16 mouse cellular contexts compared by ENCODE assay signal in genomic region chr6:128103874-128104273, GRCm38 (mm10). TPM values are rescaled to one million over a fixed set of nuclear protein-coding genes. Genes with fewer than 3 reads are reported as not detected.
A peak's percentile ranks its signal among the peaks of the same experiment; 100 is the strongest.
DNase-seq lines count a peak whose midpoint lies in the region; ATAC-seq and TF ChIP-seq lines count a peak whose summit lies in the region.
"Had no signal": no experiment of that assay in that cellular context is flagged by ENCODE, and none has a peak within 500 bp of the region (broad histone marks: within the 10 kb centered on the region; RNA-seq: fewer than 3 reads in every experiment).

No protein-coding gene starts in this region.

- H3K4me1 ChIP-seq in heart, embryonic 11.5 days (ENCODE audit: control insufficient read depth, insufficient read depth, low read length): peaks cover 50% of the 10 kb centered on the region
- peaks cover 28% of the 10 kb centered on the region for H3K4me1 ChIP-seq in lung, embryonic 14.5 days (ENCODE audit: insufficient read depth)
- peaks cover 46% of the 10 kb centered on the region for H3K4me1 ChIP-seq in stomach, embryonic 16.5 days (ENCODE audit: control insufficient read depth, insufficient read depth, low read length)
- H3K4me1 ChIP-seq in forebrain, embryonic 16.5 days (replicated peaks; ENCODE audit: control insufficient read depth, insufficient read depth, low read length): peaks cover 20% of the 10 kb centered on the region

- no peaks in the 10 kb centered on the region for H3K36me3 ChIP-seq in heart, embryonic 11.5 days (ENCODE audit: control insufficient read depth, insufficient read depth, low read length)
- no peaks in the 10 kb centered on the region for H3K36me3 ChIP-seq in lung, embryonic 14.5 days (ENCODE audit: insufficient read depth)
- no peaks in the 10 kb centered on the region for H3K36me3 ChIP-seq in stomach, embryonic 16.5 days (ENCODE audit: control insufficient read depth, insufficient read depth, low read length)
- no peaks in the 10 kb centered on the region for H3K36me3 ChIP-seq in forebrain, embryonic 16.5 days (ENCODE audit: control insufficient read depth, insufficient read depth)
- H3K36me3 ChIP-seq: forebrain, embryonic 15.5 days; limb, embryonic 15.5 days had no signal

- no peak for ATAC-seq in heart, embryonic 11.5 days (replicated peaks; ENCODE audit: insufficient number of reproducible peaks, low FRiP score, low TSS enrichment)
- ATAC-seq in lung, embryonic 14.5 days (ENCODE audit: insufficient read depth): no peak
- ATAC-seq in stomach, embryonic 16.5 days (ENCODE audit: insufficient read depth, low FRiP score): no peak
- ATAC-seq in forebrain, embryonic 16.5 days: no peak
- ATAC-seq: forebrain, embryonic 15.5 days had no signal

- no peak overlapping the region for H3K27ac ChIP-seq in heart, embryonic 11.5 days (ENCODE audit: low read depth, low read length)
- H3K27ac ChIP-seq in lung, embryonic 14.5 days (ENCODE audit: low read depth): peak overlapping the region; percentile 80; the same call in 1 of the 2 replicates
- H3K27ac ChIP-seq in stomach, embryonic 16.5 days (ENCODE audit: low read length): peak overlapping the region; percentile 93; the same call in 1 of the 2 replicates
- no peak overlapping the region for H3K27ac ChIP-seq in forebrain, embryonic 16.5 days (ENCODE audit: low read length)
- H3K27ac ChIP-seq: forebrain, embryonic 15.5 days; macrophage had no signal

- no peak overlapping the region for H3K4me2 ChIP-seq in heart, embryonic 11.5 days
- H3K4me2 ChIP-seq in lung, embryonic 14.5 days: no peak overlapping the region
- no peak overlapping the region for H3K4me2 ChIP-seq in stomach, embryonic 16.5 days (ENCODE audit: low read depth, low read length)
- no peak overlapping the region for H3K4me2 ChIP-seq in forebrain, embryonic 16.5 days (ENCODE audit: low read length)
- H3K4me2 ChIP-seq: forebrain, embryonic 15.5 days; limb, embryonic 15.5 days had no signal

- no peak overlapping the region for H3K4me3 ChIP-seq in heart, embryonic 11.5 days (ENCODE audit: low read depth, low read length)
- H3K4me3 ChIP-seq in lung, embryonic 14.5 days (ENCODE audit: low read depth, low read length): no peak overlapping the region
- no peak overlapping the region for H3K4me3 ChIP-seq in stomach, embryonic 16.5 days (replicated peaks; ENCODE audit: low read length)
- H3K4me3 ChIP-seq in forebrain, embryonic 16.5 days (replicated peaks; ENCODE audit: low read length): no peak overlapping the region
- H3K4me3 ChIP-seq: erythroblast, embryonic 14.5 days; forebrain, embryonic 15.5 days; limb, embryonic 15.5 days had no signal

- no peaks in the 10 kb centered on the region for H3K27me3 ChIP-seq in heart, embryonic 11.5 days (ENCODE audit: control insufficient read depth, insufficient read depth, low read length)
- H3K27me3 ChIP-seq in lung, embryonic 14.5 days (ENCODE audit: insufficient read depth, low read length): no peaks in the 10 kb centered on the region
- H3K27me3 ChIP-seq in stomach, embryonic 16.5 days (ENCODE audit: control insufficient read depth, insufficient read depth, low read length): no peaks in the 10 kb centered on the region
- no peaks in the 10 kb centered on the region for H3K27me3 ChIP-seq in forebrain, embryonic 16.5 days (replicated peaks; ENCODE audit: control insufficient read depth, insufficient read depth, low read length)
- H3K27me3 ChIP-seq: forebrain, embryonic 15.5 days; limb, embryonic 15.5 days had no signal

- H3K9me3 ChIP-seq in heart, embryonic 11.5 days (replicated peaks; ENCODE audit: control insufficient read depth, low read length): no peaks in the 10 kb centered on the region
- no peaks in the 10 kb centered on the region for H3K9me3 ChIP-seq in lung, embryonic 14.5 days (ENCODE audit: low read depth, low read length)
- no peaks in the 10 kb centered on the region for H3K9me3 ChIP-seq in stomach, embryonic 16.5 days (replicated peaks; ENCODE audit: control insufficient read depth, low read length)
- no peaks in the 10 kb centered on the region for H3K9me3 ChIP-seq in forebrain, embryonic 16.5 days (ENCODE audit: control insufficient read depth, low read length)
- H3K9me3 ChIP-seq: forebrain, embryonic 15.5 days; limb, embryonic 15.5 days had no signal

- 68% methylated on average over 5 of the region's 5 CpGs for WGBS in heart, embryonic 11.5 days (ENCODE audit: insufficient replicate concordance)
- 69% methylated on average over 5 of the region's 5 CpGs for WGBS in lung, embryonic 14.5 days
- WGBS in stomach, embryonic 16.5 days: 72% methylated on average over 5 of the region's 5 CpGs
- WGBS in forebrain, embryonic 16.5 days: 85% methylated on average over 5 of the region's 5 CpGs

- TF ChIP-seq CTCF in lung, embryonic 14.5 days (IDR thresholded peaks at IDR 0.05; ENCODE audit: low read depth): no peak

- DNase-seq in heart, adult 11 months: peak; percentile 94
- peak; percentile 17 for DNase-seq in kidney, adult 9 months
- no peak for DNase-seq in kidney, adult 8-10 months
- DNase-seq in lung, embryonic 14.5 days: no peak
- DNase-seq in lung, postnatal 36 days: no peak
- DNase-seq: adrenal gland, postnatal 14 days; cerebellum, adult 9-11 months; midbrain, embryonic 14.5 days; right cerebral cortex, adult 18-20 months had no signal

- no peak overlapping the region for H3K9ac ChIP-seq in heart, embryonic 11.5 days (ENCODE audit: low read depth, low read length)
- H3K9ac ChIP-seq in lung, embryonic 14.5 days: no peak overlapping the region
- no peak overlapping the region for H3K9ac ChIP-seq in stomach, embryonic 16.5 days (ENCODE audit: low read length)
- H3K9ac ChIP-seq in forebrain, embryonic 16.5 days (replicated peaks; ENCODE audit: low read depth, low read length): no peak overlapping the region
- H3K9ac ChIP-seq: forebrain, embryonic 15.5 days; limb, embryonic 15.5 days had no signal

RNA-seq across cellular contexts. Expression of gene Tspan9, which starts 39.5 kb away (rescaled TPM):
- 130 and 148 TPM in 2 replicates for polyA plus RNA-seq in heart, embryonic 11.5 days (2014; fragmentation: Nextera tagmentation; extraction: Ambion mirVana)
- 118 and 121 TPM in 2 replicates for polyA plus RNA-seq in lung, embryonic 14.5 days (2014; fragmentation: Nextera tagmentation; extraction: Ambion mirVana)
- polyA plus RNA-seq in stomach, embryonic 16.5 days (2015; fragmentation: Nextera tagmentation; extraction: Ambion mirVana): 177 and 178 TPM in 2 replicates
- polyA plus RNA-seq in forebrain, embryonic 16.5 days (2015; fragmentation: Nextera tagmentation; extraction: Ambion mirVana): 56.6 and 57.4 TPM in 2 replicates

Comparison
In these comparisons a context has a peak if more than half of its experiments do, and no peak if none do; other contexts are left out.
1. DNase-seq: peak in heart, adult 11 months (single experiment) and kidney, adult 9 months (single experiment); none in kidney, adult 8-10 months (0 of 2), lung, embryonic 14.5 days (single experiment) and lung, postnatal 36 days (single experiment).
2. H3K27ac ChIP-seq: peak in lung, embryonic 14.5 days (single experiment) and stomach, embryonic 16.5 days (single experiment); none in heart, embryonic 11.5 days (single experiment) and forebrain, embryonic 16.5 days (single experiment).